Mouse (Mus musculus) kidney, adult 2 months (tissue): ENCODE measurements around the gene Lhb.

Source experiments
- CTCF ChIP-seq: fragments of 200-500 bp; conservative IDR thresholded peaks from 2 replicates; pipeline ENCODE4 v1.5.1; 2011; ENCODE audit warnings: low read depth, mild to moderate bottlenecking, control low read depth, low read length, moderate library complexity, mixed read lengths; ENCODE audit not compliant: insufficient read depth, insufficient read length
- POLR2A ChIP-seq: fragments of 200-500 bp; IDR thresholded peaks from one replicate; pipeline ENCODE4 v1.6.1; 2011; ENCODE audit warnings: low read depth, low read length, control low read depth

- TF ChIP-seq CTCF, result no peak
- TF ChIP-seq POLR2A, result no peak
Measured at GRCm38 (mm10) chr7:45461781-45462180, 41.2 kb downstream of the Lhb start.
